Mouse (Mus musculus): ENCODE data around the gene Etl4. TPM values are rescaled to one million over a fixed set of nuclear protein-coding genes. Genes with fewer than 3 reads are reported as not detected.

Etl4 gene
- total and polyA plus RNA-seq, 3 experiments = not detected

GRCm38 (mm10) chr2:20665309-20665971 is 755.9 kb downstream of the Etl4 start:
- TF ChIP-seq USF1 (IDR thresholded peaks at IDR 0.05; ENCODE audit: low read depth, low read length) = no peak
- no peak for TF ChIP-seq POLR2AphosphoS2 (IDR thresholded peaks at IDR 0.05; ENCODE audit: low read length)
- TF ChIP-seq MAX (IDR thresholded peaks at IDR 0.05; ENCODE audit: low read length) = no peak
- no peak for TF ChIP-seq E2F4 (IDR thresholded peaks at IDR 0.05; ENCODE audit: borderline replicate concordance, low read depth, low read length)
- TF ChIP-seq ZC3H11A (IDR thresholded peaks at IDR 0.05; ENCODE audit: low read depth, low read length) = no peak
- no peak for TF ChIP-seq MYC (IDR thresholded peaks at IDR 0.05; ENCODE audit: low read depth, low read length)
- TF ChIP-seq GATA1 (IDR thresholded peaks at IDR 0.05; ENCODE audit: low read depth, low read length) = no peak
- no peak for TF ChIP-seq EP300 (IDR thresholded peaks at IDR 0.05; ENCODE audit: low read depth in 1 of 2, low read length in 2 of 2)
- Histone ChIP-seq H3K4me1 (ENCODE audit: control insufficient read depth in 1 of 2, insufficient read depth in 2 of 2, low read length in 2 of 2) (no peaks in the 10 kb centered on the region), H3K36me3 (ENCODE audit: control insufficient read depth in 1 of 2, insufficient read depth in 2 of 2, low read length in 2 of 2) (no peaks in the 10 kb centered on the region), H3K9me3 (replicated peaks; ENCODE audit: insufficient read depth, low read length) (no peaks in the 10 kb centered on the region), H3K27ac (ENCODE audit: control insufficient read depth, low read depth, low read length) (no peak overlapping the region), H3K9ac (ENCODE audit: control insufficient read depth, low read depth, low read length, poor library complexity, severe bottlenecking) (no peak overlapping the region), H3K27me3 (ENCODE audit: control insufficient read depth in 1 of 2, insufficient read depth in 2 of 2, low read length in 2 of 2) (no peaks in the 10 kb centered on the region), H3K4me3 (ENCODE audit: control insufficient read depth in 1 of 2, insufficient read depth in 1 of 2, low read depth in 2 of 2, low read length in 2 of 2) (no peak overlapping the region), H3K79me2 (ENCODE audit: control insufficient read depth, insufficient read depth, low read length, poor library complexity) (no peaks in the 10 kb centered on the region)
- no peak for DNase-seq (ENCODE audit: low read depth, low spot score)

- TF ChIP-seq CTCF (IDR thresholded peaks at IDR 0.05 in 2 of 3, conservative IDR thresholded peaks at IDR 0.05 in 1 of 3; ENCODE audit: control insufficient read depth in 1 of 3, insufficient read depth in 1 of 3, low read depth in 2 of 3, low read length in 3 of 3, poor library complexity in 1 of 3, severe bottlenecking in 1 of 3) (peak in 1 of 3 experiments; percentile 10; a peak in 1 of 6 replicates), SMC3 (IDR thresholded peaks at IDR 0.05; ENCODE audit: low read depth, low read length) (no peak)
- DNase-seq (ENCODE audit: low read depth, low spot score) = no peak
- Histone ChIP-seq H3K9ac (ENCODE audit: control insufficient read depth, low read depth, low read length, poor library complexity, severe bottlenecking) (no peak overlapping the region), H3K9me3 (replicated peaks; ENCODE audit: insufficient read depth, low read length) (no peaks in the 10 kb centered on the region), H3K79me2 (ENCODE audit: control insufficient read depth, insufficient read depth, low read length, poor library complexity) (no peaks in the 10 kb centered on the region), H3K4me1 (ENCODE audit: control insufficient read depth in 1 of 2, insufficient read depth in 2 of 2, low read length in 2 of 2) (no peaks in the 10 kb centered on the region), H3K27ac (ENCODE audit: control insufficient read depth, low read depth, low read length) (no peak overlapping the region), H3K4me3 (ENCODE audit: control insufficient read depth in 1 of 2, insufficient read depth in 1 of 2, low read depth in 2 of 2, low read length in 2 of 2) (no peak overlapping the region), H3K27me3 (ENCODE audit: control insufficient read depth in 1 of 2, insufficient read depth in 2 of 2, low read length in 2 of 2) (no peaks in the 10 kb centered on the region), H3K36me3 (ENCODE audit: control insufficient read depth in 1 of 2, insufficient read depth in 2 of 2, low read length in 2 of 2) (no peaks in the 10 kb centered on the region)
Observed at GRCm38 (mm10) chr2:20666051-20666478, 756.5 kb downstream of the Etl4 start.

- TF ChIP-seq USF1 (IDR thresholded peaks at IDR 0.05; ENCODE audit: low read depth, low read length) (no peak), RCOR1 (IDR thresholded peaks at IDR 0.05; ENCODE audit: low read depth, low read length) (no peak), MAZ (IDR thresholded peaks at IDR 0.05; ENCODE audit: low read depth, low read length) (no peak), TAL1 (IDR thresholded peaks at IDR 0.05; ENCODE audit: low read length) (no peak), POLR2AphosphoS5 (IDR thresholded peaks at IDR 0.05; ENCODE audit: borderline replicate concordance, low read depth, low read length) (no peak), ETS1 (IDR thresholded peaks at IDR 0.05; ENCODE audit: low read depth, low read length) (no peak), MYC (IDR thresholded peaks at IDR 0.05; ENCODE audit: low read depth, low read length) (no peak), EP300 (IDR thresholded peaks at IDR 0.05; ENCODE audit: low read depth in 1 of 2, low read length in 2 of 2) (no peak), GATA1 (IDR thresholded peaks at IDR 0.05; ENCODE audit: low read depth, low read length) (no peak), ELF1 (IDR thresholded peaks at IDR 0.05; ENCODE audit: low read depth, low read length) (no peak), BHLHE40 (IDR thresholded peaks at IDR 0.05; ENCODE audit: borderline replicate concordance, low read depth, low read length) (no peak), TCF12 (IDR thresholded peaks at IDR 0.05; ENCODE audit: low read depth, low read length) (no peak), HCFC1 (IDR thresholded peaks at IDR 0.05; ENCODE audit: low read depth, low read length) (no peak), UBTF (IDR thresholded peaks at IDR 0.05; ENCODE audit: borderline replicate concordance, insufficient read depth, low read depth, low read length) (no peak), MAX (IDR thresholded peaks at IDR 0.05; ENCODE audit: low read length) (no peak), MYB (IDR thresholded peaks at IDR 0.05; ENCODE audit: low read depth, low read length) (no peak), USF2 (IDR thresholded peaks at IDR 0.05; ENCODE audit: borderline replicate concordance in 1 of 2, insufficient read depth in 1 of 2, low read depth in 1 of 2, low read length in 2 of 2) (no peak)
- Histone ChIP-seq H3K27ac (ENCODE audit: control insufficient read depth, low read depth, low read length) (no peak overlapping the region), H3K4me3 (ENCODE audit: control insufficient read depth in 1 of 2, insufficient read depth in 1 of 2, low read depth in 2 of 2, low read length in 2 of 2) (no peak overlapping the region), H3K9ac (ENCODE audit: control insufficient read depth, low read depth, low read length, poor library complexity, severe bottlenecking) (no peak overlapping the region), H3K27me3 (ENCODE audit: control insufficient read depth in 1 of 2, insufficient read depth in 2 of 2, low read length in 2 of 2) (no peaks in the 10 kb centered on the region), H3K36me3 (ENCODE audit: control insufficient read depth in 1 of 2, insufficient read depth in 2 of 2, low read length in 2 of 2) (no peaks in the 10 kb centered on the region), H3K79me2 (ENCODE audit: control insufficient read depth, insufficient read depth, low read length, poor library complexity) (no peaks in the 10 kb centered on the region), H3K4me1 (ENCODE audit: control insufficient read depth in 1 of 2, insufficient read depth in 2 of 2, low read length in 2 of 2) (no peaks in the 10 kb centered on the region), H3K9me3 (replicated peaks; ENCODE audit: insufficient read depth, low read length) (no peaks in the 10 kb centered on the region)
- DNase-seq (ENCODE audit: low read depth, low spot score) = no peak
Observed at GRCm38 (mm10) chr2:20667876-20668275, 758.3 kb downstream of the Etl4 start.
